Mouse (Mus musculus): ENCODE results near the gene Dph5.

Gene Dph5

DNA sequence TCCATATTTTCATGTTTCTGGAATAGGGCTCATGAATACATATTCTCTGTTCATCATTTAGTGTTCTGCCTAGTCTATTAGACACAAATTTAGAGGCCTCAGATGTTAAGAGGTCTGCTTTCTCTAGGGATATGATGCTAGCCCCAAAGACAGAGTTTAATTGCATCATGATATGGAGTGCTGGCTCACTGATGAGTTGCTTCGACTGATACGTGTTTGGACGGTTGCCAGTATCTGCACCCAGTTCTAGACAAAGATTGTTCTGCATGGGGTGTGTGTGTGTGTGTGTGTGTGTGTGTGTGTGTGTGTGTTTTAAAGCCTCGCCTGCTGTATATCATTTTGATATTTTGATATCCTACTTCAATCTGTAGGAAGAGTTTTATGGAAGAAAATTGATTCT, 4.7 kb downstream of the Dph5 start:
- no peak for DNase-seq (ENCODE audit: low read depth, low spot score)

GRCm38 (mm10) chr3:115893166-115893565, 5.5 kb downstream of the Dph5 start:
- no peak for DNase-seq (ENCODE audit: low read depth, low spot score)

DNA sequence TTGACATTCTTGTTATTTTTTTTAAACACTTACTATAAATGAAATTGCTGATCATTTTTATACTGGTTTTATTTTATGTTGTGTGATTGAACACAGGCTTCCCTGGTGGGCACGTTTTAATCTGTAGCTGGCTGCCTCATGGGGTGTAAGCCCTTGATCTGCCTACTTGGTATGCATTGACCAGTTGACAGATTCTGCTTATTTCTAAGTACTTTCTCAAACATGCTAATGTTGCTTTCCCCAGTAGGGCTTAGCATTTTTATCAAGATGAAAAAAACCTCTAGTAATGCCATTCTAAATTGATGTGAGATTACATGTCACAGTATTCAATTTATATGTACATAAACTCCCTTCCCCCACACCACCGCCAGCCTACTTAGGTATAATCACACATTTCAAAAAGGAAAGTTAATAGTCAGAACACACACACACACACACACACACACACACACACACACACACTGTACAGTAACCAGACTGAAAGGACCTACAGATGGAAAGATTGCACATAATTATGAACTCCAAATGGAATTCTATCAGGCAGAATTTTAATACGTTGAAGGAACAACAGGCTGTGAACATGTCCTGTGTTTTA, 10.8 kb downstream of the Dph5 start:
- peak; percentile 15 for DNase-seq (ENCODE audit: low read depth, low spot score)

DNA sequence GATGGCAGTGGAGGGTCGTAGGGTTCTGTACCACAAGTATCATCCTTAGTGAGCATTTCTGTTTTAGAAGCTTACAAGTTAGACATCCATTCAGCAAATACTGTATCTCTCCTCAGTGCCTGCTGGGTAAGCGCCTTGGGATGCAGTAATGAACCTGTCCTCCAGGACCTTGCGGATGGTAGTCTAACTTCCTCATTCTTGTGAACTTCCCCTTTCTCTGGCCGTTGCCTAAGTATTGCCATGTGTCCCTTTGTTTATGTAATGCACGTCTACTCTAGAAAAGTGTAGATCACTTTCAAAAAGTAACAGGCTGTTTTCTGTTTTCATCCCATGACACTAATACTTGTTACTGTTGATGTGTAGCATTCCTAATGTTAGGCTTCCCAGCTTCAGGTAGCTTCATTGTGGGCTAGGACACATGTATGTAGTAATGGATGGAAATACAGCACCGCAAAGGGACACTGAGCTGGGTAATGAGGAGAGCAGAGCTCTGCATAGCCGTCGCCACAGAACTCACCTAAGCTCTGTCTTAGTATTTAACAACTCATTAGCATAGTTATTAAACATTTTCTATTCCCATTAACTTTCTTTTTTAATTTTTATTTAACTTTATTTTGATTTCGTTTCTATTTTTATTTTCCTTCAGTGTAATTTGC, 14.8 kb downstream of the Dph5 start:
- DNase-seq (ENCODE audit: low read depth, low spot score), result no peak

DNA sequence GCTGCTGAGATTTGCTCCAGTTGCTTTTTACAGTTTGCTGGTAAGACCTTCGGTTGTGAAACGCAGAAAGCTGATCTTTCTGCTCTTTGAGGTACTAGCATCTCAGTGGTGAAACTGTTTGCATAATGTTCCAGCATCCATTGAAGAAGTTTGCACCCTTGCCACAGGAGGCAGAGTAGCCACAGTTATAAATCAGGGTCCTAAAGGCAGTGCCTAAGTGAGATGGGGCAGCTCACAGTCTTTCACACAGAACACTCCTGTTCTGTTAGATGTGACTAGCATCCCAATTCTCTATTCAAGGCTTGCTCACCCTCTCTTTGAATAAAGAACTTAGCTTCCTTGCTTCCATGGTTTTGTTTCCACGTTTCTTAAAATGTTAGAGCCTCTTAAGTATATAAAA, 17.4 kb downstream of the Dph5 start:
- DNase-seq (ENCODE audit: low read depth, low spot score), result no peak

GRCm38 (mm10) chr3:115905567-115905966, 17.9 kb downstream of the Dph5 start:
- DNase-seq (ENCODE audit: low read depth, low spot score), result no peak

DNA sequence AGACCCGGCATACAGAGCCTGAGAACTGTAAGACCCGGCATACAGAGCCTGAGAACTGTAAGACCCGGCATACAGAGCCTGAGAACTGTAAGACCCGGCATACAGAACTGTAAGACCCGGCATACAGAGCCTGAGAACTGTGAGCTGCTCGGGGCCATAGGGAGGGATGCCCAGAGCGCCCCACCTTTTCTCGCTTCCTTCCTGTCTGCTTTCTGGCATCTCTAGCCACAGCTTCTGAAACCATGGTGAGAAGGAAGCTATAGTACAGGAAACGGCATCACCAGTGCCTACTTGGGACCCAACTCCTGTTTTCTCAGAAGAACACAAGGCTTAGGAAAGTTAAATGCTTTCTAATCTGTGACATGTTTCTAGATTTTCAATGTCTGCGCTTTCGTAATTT, 19.8 kb downstream of the Dph5 start:
- peak; percentile 49 for DNase-seq (ENCODE audit: low read depth, low spot score)

DNA sequence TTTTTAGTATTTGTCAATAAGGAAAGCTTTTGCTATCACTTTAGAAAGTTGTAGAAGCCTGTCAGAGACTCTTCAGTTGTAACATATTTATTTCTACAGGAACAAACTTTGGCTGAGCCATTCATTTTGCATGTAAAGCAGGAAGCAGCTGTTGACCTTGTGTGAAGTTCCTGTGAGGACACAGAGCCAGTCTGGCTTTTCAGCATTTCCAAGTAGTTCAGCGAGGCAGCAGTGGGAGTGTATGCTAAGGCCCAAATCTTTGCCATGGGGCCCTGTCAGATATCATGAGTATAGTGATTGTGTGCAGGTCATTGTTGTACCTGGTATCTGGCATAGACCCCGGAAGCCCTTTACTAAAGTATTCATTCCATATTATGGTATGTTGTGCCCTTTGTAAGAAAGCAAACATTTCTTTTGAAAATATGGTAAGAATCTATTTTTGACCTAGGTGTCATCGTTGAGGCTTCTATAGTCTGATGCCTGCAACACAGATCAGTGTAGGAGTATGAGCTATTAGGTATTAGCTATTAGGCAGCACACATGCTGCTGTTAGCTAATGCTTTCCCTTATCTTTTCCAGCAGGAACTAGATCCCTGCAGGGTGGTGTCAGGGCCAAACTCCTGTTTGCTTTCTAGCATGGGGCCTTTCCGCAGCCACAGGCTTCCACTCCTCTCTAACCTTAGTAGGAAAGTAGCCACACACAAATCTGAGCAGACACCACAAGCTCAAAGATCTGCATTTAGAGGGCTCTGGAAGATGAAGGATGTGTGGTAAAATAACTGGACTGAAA, 37.0 kb downstream of the Dph5 start:
- no peak for DNase-seq (ENCODE audit: low read depth, low spot score)

GRCm38 (mm10) chr3:115926531-115926930, 38.9 kb downstream of the Dph5 start:
- DNase-seq (ENCODE audit: low read depth, low spot score), result no peak

DNA sequence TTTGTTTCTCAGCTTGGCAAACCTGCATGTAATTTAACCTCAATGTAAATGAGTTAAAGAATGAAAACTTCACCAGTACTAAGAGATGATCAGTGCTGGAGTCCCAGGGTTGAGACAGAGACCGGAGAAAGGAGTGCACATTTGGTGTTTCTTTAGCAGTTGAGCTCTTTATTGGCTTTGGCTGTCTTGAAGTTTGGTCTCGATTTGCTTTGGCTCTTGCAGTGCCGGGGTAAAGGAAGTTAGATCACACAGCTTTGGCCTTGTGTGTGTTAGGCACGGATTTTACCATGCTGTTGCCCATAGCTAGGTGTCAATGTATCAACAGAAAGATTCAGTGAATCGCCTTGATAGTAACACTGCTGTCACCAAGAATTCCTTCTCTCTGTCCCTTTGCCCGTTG, 44.1 kb downstream of the Dph5 start:
- DNase-seq (ENCODE audit: low read depth, low spot score), result no peak

GRCm38 (mm10) chr3:115933293-115934186, 45.9 kb downstream of the Dph5 start:
- peak; percentile 80 for DNase-seq (ENCODE audit: low read depth, low spot score)

DNA sequence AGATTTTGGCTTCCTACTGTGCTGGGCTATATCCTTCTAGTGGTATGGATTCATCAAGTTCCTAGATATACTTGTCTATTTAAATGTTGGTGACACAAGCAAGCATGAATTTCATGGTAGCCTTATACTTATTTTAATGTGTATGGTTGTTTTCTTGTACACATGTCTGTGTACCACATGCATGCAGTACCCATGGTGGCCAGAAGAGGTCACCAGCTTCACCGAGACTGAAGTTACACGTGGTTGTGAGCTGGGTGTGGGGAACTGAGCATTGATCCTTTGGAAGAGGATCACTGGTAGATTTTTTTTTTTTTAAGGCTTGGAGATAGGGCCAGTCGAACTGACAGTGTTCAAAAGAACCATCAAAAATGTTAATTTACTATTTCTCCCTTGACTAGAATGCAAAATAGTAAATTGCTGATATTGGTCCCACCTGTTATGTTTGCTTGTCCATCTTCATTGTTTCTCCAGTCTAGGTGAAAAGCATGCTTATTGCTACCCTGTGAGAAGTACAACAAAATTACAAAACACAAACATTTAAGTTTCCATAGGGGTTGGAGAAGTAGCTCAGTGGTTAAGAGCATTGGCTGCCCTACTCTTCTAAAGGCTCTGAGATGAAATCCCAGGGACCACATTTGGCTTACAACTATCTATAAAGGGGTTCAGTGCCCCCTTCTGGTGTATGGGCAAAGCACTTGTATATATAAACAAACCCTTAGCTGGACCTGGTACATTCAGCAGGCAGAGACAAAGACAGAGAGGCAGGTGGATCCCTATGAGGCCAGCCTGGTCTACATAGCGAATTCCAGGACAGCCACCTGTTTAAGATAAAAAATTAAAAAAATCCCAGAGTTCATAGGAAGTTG, 49.3 kb downstream of the Dph5 start:
- DNase-seq (ENCODE audit: low read depth, low spot score), result peak; percentile 86

DNA sequence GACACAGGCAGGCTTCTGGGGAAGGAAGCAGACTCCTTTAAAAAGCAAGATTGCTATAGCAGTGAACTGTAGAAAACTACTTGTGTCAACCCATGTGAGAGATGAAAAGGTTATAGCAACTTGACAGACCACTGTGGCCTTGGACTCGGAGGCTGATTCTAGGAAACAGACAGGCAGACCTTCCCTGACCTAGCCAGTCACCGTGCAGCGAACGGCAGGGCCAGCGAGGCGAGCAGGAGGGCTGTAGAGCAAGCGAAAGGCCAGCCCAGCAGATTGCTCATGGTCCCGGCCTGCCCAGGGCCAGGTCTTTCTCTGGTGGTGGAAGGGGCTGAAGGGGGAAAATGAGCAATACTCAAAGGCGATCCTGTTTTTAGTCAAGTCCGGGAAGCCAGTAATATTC, 50.2 kb downstream of the Dph5 start:
- no peak for DNase-seq (ENCODE audit: low read depth, low spot score)

- DNase-seq (ENCODE audit: low read depth, low spot score), result peak; percentile 74
Measured at GRCm38 (mm10) chr3:115940510-115940909, 52.9 kb downstream of the Dph5 start.

- DNase-seq (ENCODE audit: low read depth, low spot score), result no peak
Measured at GRCm38 (mm10) chr3:115941464-115941863, 53.8 kb downstream of the Dph5 start.

- DNase-seq (ENCODE audit: low read depth, low spot score), result peak; percentile 62
Measured at GRCm38 (mm10) chr3:115944376-115944775, 56.7 kb downstream of the Dph5 start.

- DNase-seq (ENCODE audit: low read depth, low spot score), result peak; percentile 54
Measured at GRCm38 (mm10) chr3:115946272-115946671, 58.6 kb downstream of the Dph5 start.

- no peak for DNase-seq (ENCODE audit: low read depth, low spot score)
Measured at GRCm38 (mm10) chr3:115949220-115949920, 61.7 kb downstream of the Dph5 start.

DNA sequence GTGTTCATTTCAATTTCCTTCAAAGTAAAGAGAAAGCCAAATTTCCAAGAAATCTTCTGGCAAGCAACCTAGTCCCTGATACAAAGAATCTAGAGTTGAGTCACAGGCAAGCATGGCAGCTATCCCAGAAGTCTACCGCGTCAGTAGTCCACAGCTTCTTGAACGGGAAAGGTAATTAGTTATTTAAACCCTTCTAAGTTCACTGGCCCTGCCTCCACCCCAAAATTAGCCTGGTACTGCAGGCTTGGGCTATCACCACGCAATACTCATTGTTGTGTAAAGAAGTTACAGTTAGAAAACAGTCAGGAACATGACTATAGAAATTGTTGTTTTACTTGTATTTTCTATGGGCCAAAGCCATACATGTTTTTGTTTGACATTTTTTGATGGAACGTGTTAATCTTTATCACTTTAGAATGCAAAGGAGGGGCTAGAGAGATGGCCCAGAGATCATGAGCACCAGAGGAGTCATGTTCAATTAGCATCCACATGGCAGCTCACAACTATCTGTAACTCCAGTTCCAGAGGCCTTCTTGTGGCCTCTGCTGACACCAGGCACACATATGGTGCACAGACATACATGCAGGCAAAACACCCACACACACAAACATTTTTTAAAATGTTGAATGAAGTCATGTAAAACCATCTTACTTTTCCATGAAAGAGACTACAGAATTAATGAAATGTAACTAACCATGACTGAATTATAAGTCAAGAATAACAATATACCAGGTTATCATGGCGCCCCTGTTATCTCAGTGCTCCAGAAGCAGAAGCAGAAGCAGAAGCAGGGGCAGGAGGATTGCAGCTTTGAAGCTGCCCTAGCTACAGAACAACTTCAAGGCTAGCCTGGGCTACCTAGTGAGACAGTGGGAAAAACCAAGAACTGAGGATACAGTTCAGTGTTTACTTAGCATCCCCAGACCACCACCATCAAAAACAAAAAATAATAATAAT, 62.6 kb downstream of the Dph5 start:
- no peak for DNase-seq (ENCODE audit: low read depth, low spot score)

All from CD4-positive, CD25-positive, alpha-beta regulatory T cell, adult 2 months (primary cell).